Mouse (Mus musculus) C2C12 (cell line): ENCODE measurements around the gene Atmin. TPM values are rescaled to one million over a fixed set of nuclear protein-coding genes. Genes with fewer than 3 reads are reported as not detected.

Experiments used
- H3K27me3 ChIP-seq: one replicate; pipeline ENCODE4 v1.6.1; 2011; ENCODE audit not compliant: control insufficient read depth, insufficient read depth, insufficient read length
- H3K36me3 ChIP-seq: one replicate; pipeline ENCODE4 v1.6.1; 2011; ENCODE audit not compliant: control insufficient read depth, insufficient read depth
- H3K4me3 ChIP-seq: one replicate; pipeline ENCODE4 v1.5.1; 2011; ENCODE audit warnings: mild to moderate bottlenecking, control low read depth; ENCODE audit not compliant: poor library complexity, insufficient read depth, severe bottlenecking
- H3K79me2 ChIP-seq: one replicate; pipeline ENCODE4 v1.6.1; 2011; ENCODE audit not compliant: control insufficient read depth, insufficient read depth
- H3K79me3 ChIP-seq: one replicate; pipeline ENCODE4 v1.6.1; 2011; ENCODE audit warnings: low read depth, control low read depth
- H3ac ChIP-seq: one replicate; pipeline ENCODE3; 2011; ENCODE audit warnings: low read depth; ENCODE audit not compliant: control insufficient read depth, insufficient read length
- CEBPB ChIP-seq: IDR thresholded peaks from one replicate; pipeline ENCODE4 v1.6.1; 2011; ENCODE audit warnings: low read depth, mild to moderate bottlenecking, control low read depth, moderate library complexity
- CTCF ChIP-seq: IDR thresholded peaks from one replicate; pipeline ENCODE4 v1.5.1; 2011; ENCODE audit not compliant: control insufficient read depth, insufficient read depth, insufficient read length
- FOSL1 ChIP-seq: IDR thresholded peaks from one replicate; pipeline ENCODE4 v1.8.0; 2011; ENCODE audit warnings: mild to moderate bottlenecking, low read length; ENCODE audit not compliant: poor library complexity, insufficient read depth, severe bottlenecking
- MAX ChIP-seq: IDR thresholded peaks from one replicate; pipeline ENCODE4 v1.6.1; 2011; ENCODE audit warnings: mild to moderate bottlenecking, control low read depth
- MYOD1 ChIP-seq: IDR thresholded peaks from one replicate; pipeline ENCODE4 v1.6.1; 2011; ENCODE audit warnings: low read depth; ENCODE audit not compliant: control insufficient read depth, insufficient read length
- MYOG ChIP-seq: IDR thresholded peaks from one replicate; pipeline ENCODE4 v1.6.1; 2011; ENCODE audit not compliant: control insufficient read depth, insufficient read length; ENCODE audit errors: extremely low read depth
- USF1 ChIP-seq: IDR thresholded peaks from one replicate; pipeline ENCODE4 v1.6.1; 2011; ENCODE audit warnings: low read depth, mild to moderate bottlenecking, control low read depth, moderate library complexity
- polyA plus RNA-seq: library from polyadenylated mRNA; unstranded; fragments of >200 nt; fragmentation: generic; extraction: Trizol; gene quantifications from one replicate; pipeline ENCODE4 v1.2.1, GENCODE M21; 2012; ENCODE audit warnings: missing spikeins

Atmin gene
- polyA plus RNA-seq, 1 experiment, result 5.8 TPM

DNA sequence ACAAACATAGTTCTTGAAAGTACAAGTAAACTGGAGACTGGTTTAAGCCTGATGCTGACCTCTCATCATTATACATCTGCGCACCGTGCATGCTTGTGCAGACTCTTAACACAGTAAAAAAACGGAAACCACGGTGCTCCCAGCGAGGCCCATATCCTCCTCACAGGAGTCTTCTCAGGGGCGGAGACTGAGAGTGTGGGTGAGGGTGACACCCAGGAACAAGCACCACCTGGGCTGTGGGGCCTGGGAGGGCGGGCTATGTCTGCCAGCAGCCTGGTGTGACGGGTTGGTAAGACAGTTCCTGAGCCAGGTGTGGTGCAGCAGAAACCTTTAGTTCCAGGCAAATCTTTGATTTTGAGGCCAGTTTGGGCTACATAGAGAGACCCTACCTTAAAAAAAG is 9.2 kb downstream of the Atmin start:
- Histone ChIP-seq H3K27me3 (no peaks in the 10 kb centered on the region), H3K79me2 (peaks cover 6% of the 10 kb centered on the region), H3K4me3 (no peak overlapping the region), H3ac (no peak overlapping the region), H3K36me3 (peaks cover 12% of the 10 kb centered on the region), H3K79me3 (no peaks in the 10 kb centered on the region)
- no peak for TF ChIP-seq FOSL1

DNA sequence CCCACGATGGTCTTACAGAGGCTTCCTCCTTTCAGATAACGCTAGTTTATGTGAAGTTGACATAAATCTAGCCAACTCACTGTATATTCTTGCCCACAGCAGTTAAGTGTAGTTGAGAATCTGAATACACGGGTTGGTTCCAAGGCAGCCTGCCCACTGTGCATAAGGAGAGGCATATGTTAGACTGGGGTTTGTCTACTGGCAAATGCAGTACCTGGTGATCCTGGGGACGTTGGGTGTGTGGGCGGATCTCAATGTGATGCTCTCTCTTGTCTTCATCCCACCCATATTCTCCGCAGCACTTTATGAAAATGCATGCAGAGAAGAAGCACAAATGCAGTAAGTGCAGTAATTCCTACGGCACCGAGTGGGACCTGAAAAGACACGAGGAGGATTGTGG is 11.2 kb downstream of the Atmin start:
- H3K27me3 ChIP-seq, result no peaks in the 10 kb centered on the region
- H3K4me3 ChIP-seq, result no peak overlapping the region
- H3ac ChIP-seq, result no peak overlapping the region
- peaks cover 12% of the 10 kb centered on the region for H3K36me3 ChIP-seq
- no peaks in the 10 kb centered on the region for H3K79me3 ChIP-seq
- no peak for TF ChIP-seq CEBPB
- TF ChIP-seq FOSL1, result no peak
- TF ChIP-seq CTCF, result no peak
- TF ChIP-seq MYOD1, result no peak
- TF ChIP-seq MYOG, result no peak
- TF ChIP-seq MAX, result no peak
- no peak for TF ChIP-seq USF1
- H3K79me2 ChIP-seq, result no peaks in the 10 kb centered on the region

- no peaks in the 10 kb centered on the region for H3K36me3 ChIP-seq
- no peaks in the 10 kb centered on the region for H3K79me2 ChIP-seq
- H3ac ChIP-seq, result no peak overlapping the region
- H3K79me3 ChIP-seq, result no peaks in the 10 kb centered on the region
- TF ChIP-seq USF1, result no peak
- TF ChIP-seq CTCF, result no peak
- TF ChIP-seq MYOD1, result no peak
- no peak for TF ChIP-seq MYOG
- H3K27me3 ChIP-seq, result peaks cover 3% of the 10 kb centered on the region
- no peak overlapping the region for H3K4me3 ChIP-seq
These were observed 26.3 kb downstream of the Atmin start for GRCm38 (mm10) chr8:116969531-116969930.

- Histone ChIP-seq H3K79me2 (no peaks in the 10 kb centered on the region), H3ac (no peak overlapping the region), H3K27me3 (peaks cover 3% of the 10 kb centered on the region), H3K79me3 (no peaks in the 10 kb centered on the region), H3K4me3 (no peak overlapping the region), H3K36me3 (no peaks in the 10 kb centered on the region)
- TF ChIP-seq MAX (no peak), CTCF (no peak), CEBPB (no peak), MYOD1 (no peak), FOSL1 (no peak)
These were observed 31.9 kb downstream of the Atmin start for GRCm38 (mm10) chr8:116975066-116975465.

DNA sequence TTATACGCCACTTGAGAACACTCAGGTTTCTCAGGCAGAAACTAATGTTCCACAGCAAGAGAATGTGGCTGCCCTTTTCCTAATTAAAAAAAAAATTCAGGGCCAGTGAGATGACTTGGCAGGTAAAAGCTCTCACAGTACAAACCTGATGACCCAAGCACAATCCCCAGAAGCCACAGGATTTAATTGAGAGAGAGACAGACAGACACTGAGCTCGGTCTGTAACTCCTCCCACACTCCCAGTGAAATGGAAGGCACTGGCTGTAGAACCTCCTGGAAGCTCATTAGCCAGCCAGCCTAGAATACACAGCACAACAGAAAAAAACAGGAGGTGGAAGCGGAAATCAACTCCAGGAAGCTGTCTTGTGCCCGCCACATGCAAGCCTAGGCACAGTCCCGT is 32.4 kb downstream of the Atmin start:
- Histone ChIP-seq H3K79me3 (no peaks in the 10 kb centered on the region), H3K27me3 (peaks cover 3% of the 10 kb centered on the region), H3K79me2 (no peaks in the 10 kb centered on the region), H3K4me3 (no peak overlapping the region), H3ac (no peak overlapping the region), H3K36me3 (no peaks in the 10 kb centered on the region)
- TF ChIP-seq CEBPB, result no peak
- TF ChIP-seq MYOD1, result no peak
- no peak for TF ChIP-seq MAX
- no peak for TF ChIP-seq CTCF
- no peak for TF ChIP-seq FOSL1
- TF ChIP-seq MYOG, result no peak
- TF ChIP-seq USF1, result no peak

DNA sequence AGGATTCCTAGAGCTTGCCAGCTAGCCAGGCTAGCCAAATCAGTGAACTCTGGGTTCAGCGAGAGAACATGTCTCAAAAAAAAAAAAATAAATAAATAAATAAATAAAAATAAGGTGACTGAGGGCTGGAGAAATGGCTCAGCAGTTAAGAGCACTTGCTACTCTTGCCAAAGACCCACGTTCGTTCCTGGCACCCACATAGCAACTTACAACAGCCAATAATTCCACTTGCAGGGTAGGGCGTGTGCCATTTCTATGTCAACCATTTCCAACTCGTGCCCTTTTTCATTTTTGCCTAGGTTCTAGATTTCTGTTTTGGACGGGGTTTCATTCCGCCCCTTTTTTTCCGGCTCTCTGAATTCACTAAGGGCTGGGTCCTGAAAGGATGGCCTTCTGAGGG is 34.9 kb downstream of the Atmin start:
- H3K36me3 ChIP-seq, result no peaks in the 10 kb centered on the region
- no peaks in the 10 kb centered on the region for H3K79me2 ChIP-seq
- TF ChIP-seq CEBPB, result no peak
- TF ChIP-seq FOSL1, result no peak
- TF ChIP-seq MYOG, result no peak
- TF ChIP-seq MYOD1, result no peak
- no peak for TF ChIP-seq MAX
- no peak for TF ChIP-seq USF1
- no peak for TF ChIP-seq CTCF
- H3ac ChIP-seq, result peak overlapping the region; percentile 34
- no peaks in the 10 kb centered on the region for H3K79me3 ChIP-seq
- H3K27me3 ChIP-seq, result peaks cover under 1% of the 10 kb centered on the region
- peak overlapping the region; percentile 65 for H3K4me3 ChIP-seq
